Mouse (Mus musculus) CH12F3 (cell line): ENCODE results near the gene AC161166.1.
"Not testable (repeated sequence)": the region's sequence is repeated elsewhere in the genome, so short reads cannot be mapped to it uniquely, and the experiment has no call there.

Experiments
- in situ Hi-C: fragments of 300-500 bp; cut with MboI; formaldehyde crosslinking; loops from 2 replicates; pipeline ENCODE4 v1.14.3; 2020; ENCODE audit warnings: low sequenced_read_pairs

AC161166.1 gene

GRCm38 (mm10) chr7:24487403-24487802 lies 24.9 kb downstream of the AC161166.1 start:
- in situ Hi-C loops: no loop called here

GRCm38 (mm10) chr7:24486654-24487130 lies 25.6 kb downstream of the AC161166.1 start:
- in situ Hi-C loops: no loop called here

GRCm38 (mm10) chr7:24485481-24485880 lies 26.8 kb downstream of the AC161166.1 start:
- in situ Hi-C loops: no loop called here

- in situ Hi-C loops: not testable (repeated sequence)
Observed at GRCm38 (mm10) chr7:24483291-24483690, 29.0 kb downstream of the AC161166.1 start.

GRCm38 (mm10) chr7:24482208-24483020 lies 29.8 kb downstream of the AC161166.1 start:
- in situ Hi-C loops: no loop called here

GRCm38 (mm10) chr7:24481474-24482207 lies 30.6 kb downstream of the AC161166.1 start, which contains the start of gene Cadm4:
Gene Cadm4 (plus strand): TSS chr7:24482023.
- in situ Hi-C loops: no loop called here

GRCm38 (mm10) chr7:24480986-24481473 lies 31.2 kb downstream of the AC161166.1 start:
- in situ Hi-C loops: no loop called here

GRCm38 (mm10) chr7:24480121-24480941 lies 31.9 kb downstream of the AC161166.1 start:
- in situ Hi-C loops: no loop called here

GRCm38 (mm10) chr7:24479685-24480084 lies 32.6 kb downstream of the AC161166.1 start:
- in situ Hi-C loops: no loop called here

GRCm38 (mm10) chr7:24478911-24479310 lies 33.3 kb downstream of the AC161166.1 start:
- in situ Hi-C loops: no loop called here

- in situ Hi-C loops: no loop called here
Observed at GRCm38 (mm10) chr7:24476856-24477255, 35.4 kb downstream of the AC161166.1 start.

GRCm38 (mm10) chr7:24476338-24476737 lies 35.9 kb downstream of the AC161166.1 start:
- in situ Hi-C loops: no loop called here

- in situ Hi-C loops: no loop called here
Observed at GRCm38 (mm10) chr7:24474811-24475506, 37.3 kb downstream of the AC161166.1 start.

GRCm38 (mm10) chr7:24473913-24474529 lies 38.2 kb downstream of the AC161166.1 start:
- in situ Hi-C loops: no loop called here

GRCm38 (mm10) chr7:24472937-24473336 lies 39.3 kb downstream of the AC161166.1 start:
- in situ Hi-C loops: no loop called here

GRCm38 (mm10) chr7:24472442-24472841 lies 39.8 kb downstream of the AC161166.1 start:
- in situ Hi-C loops: no loop called here

GRCm38 (mm10) chr7:24470356-24470755 lies 41.9 kb downstream of the AC161166.1 start:
- in situ Hi-C loops: no loop called here

- in situ Hi-C loops: no loop called here
Observed at GRCm38 (mm10) chr7:24469126-24469525, 43.1 kb downstream of the AC161166.1 start.

- in situ Hi-C loops: no loop called here
Observed at GRCm38 (mm10) chr7:24467886-24468285, 44.4 kb downstream of the AC161166.1 start.

- in situ Hi-C loops: no loop called here
Observed at GRCm38 (mm10) chr7:24466835-24467234, 45.4 kb downstream of the AC161166.1 start.
